Mouse (Mus musculus): Measurements from ENCODE around the gene Ddx1. TPM values are rescaled to one million over a fixed set of nuclear protein-coding genes. Genes with fewer than 3 reads are reported as not detected.
A peak's percentile ranks its signal among the peaks of the same experiment; 100 is the strongest.

Ddx1 gene
- polyA plus RNA-seq, 1 experiment from 2014 or later: 102 TPM

GRCm38 (mm10) chr12:13176136-13176535 is 72.9 kb downstream of the Ddx1 start:
- Histone ChIP-seq H3K27me3 (ENCODE audit: insufficient read depth, low read length) (no peaks in the 10 kb centered on the region), H3K27ac (no peak overlapping the region), H3K36me3 (ENCODE audit: insufficient read depth, low read length) (no peaks in the 10 kb centered on the region), H3K4me3 (replicated peaks; ENCODE audit: low read depth, low read length) (no peak overlapping the region), H3K4me2 (ENCODE audit: low read length) (no peak overlapping the region), H3K9me3 (replicated peaks; ENCODE audit: low read length) (no peaks in the 10 kb centered on the region), H3K4me1 (replicated peaks; ENCODE audit: insufficient read depth, low read length) (0 out of 2 replicates have a peak, but pooled peaks cover 3% of the 10 kb centered on the region), H3K9ac (ENCODE audit: low read depth, low read length) (no peak overlapping the region)
- no peak for DNase-seq (ENCODE audit: low spot score)
- 33% methylated on average over 2 of the region's 2 CpGs for WGBS
- no peak for ATAC-seq (replicated peaks; ENCODE audit: low FRiP score, low read depth)
- no peak for TF ChIP-seq CTCF (IDR thresholded peaks at IDR 0.05; ENCODE audit: low read depth)

DNA sequence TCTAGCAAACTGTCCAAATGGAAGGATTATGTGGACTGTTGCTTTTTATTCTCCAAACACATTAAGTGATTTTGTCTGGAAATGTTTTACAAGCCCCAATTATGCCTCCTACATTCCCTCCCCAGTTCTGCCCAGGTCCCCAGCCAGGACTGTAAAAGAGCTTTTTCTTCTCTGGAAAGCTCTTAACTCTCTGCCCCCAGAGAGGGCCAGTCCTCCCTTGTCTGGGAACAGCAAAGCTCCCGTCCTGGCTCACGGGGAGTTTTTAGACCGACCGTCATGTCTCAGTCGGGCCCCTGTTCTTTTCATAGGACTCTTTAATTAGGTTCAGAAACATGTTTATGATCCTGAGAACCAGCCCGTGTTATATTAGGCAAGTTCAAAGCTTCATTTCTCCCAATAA is 75.0 kb downstream of the Ddx1 start:
- Histone ChIP-seq H3K27me3 (ENCODE audit: insufficient read depth, low read length) (no peaks in the 10 kb centered on the region), H3K27ac (no peak overlapping the region), H3K9ac (ENCODE audit: low read depth, low read length) (no peak overlapping the region), H3K9me3 (replicated peaks; ENCODE audit: low read length) (no peaks in the 10 kb centered on the region), H3K4me3 (replicated peaks; ENCODE audit: low read depth, low read length) (no peak overlapping the region), H3K4me1 (replicated peaks; ENCODE audit: insufficient read depth, low read length) (0 out of 2 replicates have a peak, but pooled peaks cover 3% of the 10 kb centered on the region), H3K4me2 (ENCODE audit: low read length) (no peak overlapping the region), H3K36me3 (ENCODE audit: insufficient read depth, low read length) (no peaks in the 10 kb centered on the region)
- no peak for DNase-seq (ENCODE audit: low spot score)
- no peak for ATAC-seq (replicated peaks; ENCODE audit: low FRiP score, low read depth)
- 35% methylated on average over 6 of the region's 6 CpGs for WGBS
- TF ChIP-seq CTCF (IDR thresholded peaks at IDR 0.05; ENCODE audit: low read depth): no peak

DNA sequence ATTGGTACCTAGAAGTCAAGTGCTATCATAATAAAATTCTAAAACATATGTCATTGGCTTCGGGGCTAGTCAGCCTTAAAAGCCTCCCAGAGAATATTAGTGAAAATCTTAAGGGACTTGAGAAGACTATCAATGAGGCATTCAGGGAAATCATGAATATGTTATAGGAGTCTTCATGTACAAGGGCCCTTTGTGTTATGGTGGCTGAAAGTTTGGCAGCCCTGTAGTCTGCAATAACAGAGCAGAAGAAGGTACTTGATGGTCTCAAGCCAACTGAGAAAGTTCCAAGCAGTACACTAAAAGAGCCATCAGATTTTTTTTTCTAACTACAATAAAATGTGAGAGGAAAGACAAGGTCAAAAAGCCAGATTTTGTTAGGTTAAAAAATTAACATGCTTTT is 80.9 kb downstream of the Ddx1 start:
- ATAC-seq (replicated peaks; ENCODE audit: low FRiP score, low read depth) (no peak), DNase-seq (ENCODE audit: low spot score) (no peak)
- no peak for TF ChIP-seq CTCF (IDR thresholded peaks at IDR 0.05; ENCODE audit: low read depth)
- no peak overlapping the region for H3K9ac ChIP-seq (ENCODE audit: low read depth, low read length)
- H3K4me2 ChIP-seq (ENCODE audit: low read length): no peak overlapping the region
- H3K9me3 ChIP-seq (replicated peaks; ENCODE audit: low read length): no peaks in the 10 kb centered on the region
- H3K4me3 ChIP-seq (replicated peaks; ENCODE audit: low read depth, low read length): no peak overlapping the region
- H3K36me3 ChIP-seq (ENCODE audit: insufficient read depth, low read length): no peaks in the 10 kb centered on the region
- no peaks in the 10 kb centered on the region for H3K4me1 ChIP-seq (replicated peaks; ENCODE audit: insufficient read depth, low read length)
- 83% methylated on average over 1 of the region's 1 CpGs for WGBS
- H3K27ac ChIP-seq: no peak overlapping the region
- H3K27me3 ChIP-seq (ENCODE audit: insufficient read depth, low read length): no peaks in the 10 kb centered on the region

DNA sequence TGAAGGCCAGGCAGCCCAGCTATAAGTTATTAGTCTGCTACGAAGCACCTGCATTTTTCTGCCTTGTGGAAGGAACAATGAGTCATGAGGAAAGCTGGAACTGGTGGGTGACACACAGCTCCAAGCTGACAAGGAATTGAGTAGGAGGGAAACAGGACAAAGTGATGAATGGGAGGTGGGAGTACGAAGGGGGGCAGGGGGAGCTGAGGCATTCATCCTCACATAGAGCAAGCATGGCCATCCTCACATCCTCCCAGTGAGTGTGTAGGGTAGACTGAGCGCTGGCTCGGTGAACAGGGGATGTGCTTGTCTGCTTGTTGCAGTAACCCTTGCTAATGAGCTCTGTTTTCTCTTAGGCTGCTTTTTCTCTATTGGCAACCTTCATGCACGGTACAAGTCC is 81.9 kb downstream of the Ddx1 start:
- Histone ChIP-seq H3K4me2 (ENCODE audit: low read length) (no peak overlapping the region), H3K9me3 (replicated peaks; ENCODE audit: low read length) (no peaks in the 10 kb centered on the region), H3K4me1 (replicated peaks; ENCODE audit: insufficient read depth, low read length) (no peaks in the 10 kb centered on the region), H3K27me3 (ENCODE audit: insufficient read depth, low read length) (no peaks in the 10 kb centered on the region), H3K9ac (ENCODE audit: low read depth, low read length) (no peak overlapping the region), H3K27ac (no peak overlapping the region), H3K36me3 (ENCODE audit: insufficient read depth, low read length) (no peaks in the 10 kb centered on the region), H3K4me3 (replicated peaks; ENCODE audit: low read depth, low read length) (no peak overlapping the region)
- no peak for TF ChIP-seq CTCF (IDR thresholded peaks at IDR 0.05; ENCODE audit: low read depth)
- WGBS: 63% methylated on average over 5 of the region's 5 CpGs
- ATAC-seq (replicated peaks; ENCODE audit: low FRiP score, low read depth) (peak; percentile 65; the same call in 1 of the 2 replicates), DNase-seq (ENCODE audit: low spot score) (no peak)

Other genes starting within 250 kb of the Ddx1 start
- 8.0 and 8.2 TPM in 2 replicates for gene Nbas, start 19.9 kb upstream of the Ddx1 start, polyA plus RNA-seq (2015; fragmentation: Nextera tagmentation; extraction: Ambion mirVana)

Data from kidney, postnatal 0 days (tissue).